Mouse (Mus musculus): ENCODE measurements around the gene Clstn3.
A peak's percentile ranks its signal among the peaks of the same experiment; 100 is the strongest.
"Not testable (repeated sequence)": the region's sequence is repeated elsewhere in the genome, so short reads cannot be mapped to it uniquely, and the experiment has no call there.

The Clstn3 gene

DNA sequence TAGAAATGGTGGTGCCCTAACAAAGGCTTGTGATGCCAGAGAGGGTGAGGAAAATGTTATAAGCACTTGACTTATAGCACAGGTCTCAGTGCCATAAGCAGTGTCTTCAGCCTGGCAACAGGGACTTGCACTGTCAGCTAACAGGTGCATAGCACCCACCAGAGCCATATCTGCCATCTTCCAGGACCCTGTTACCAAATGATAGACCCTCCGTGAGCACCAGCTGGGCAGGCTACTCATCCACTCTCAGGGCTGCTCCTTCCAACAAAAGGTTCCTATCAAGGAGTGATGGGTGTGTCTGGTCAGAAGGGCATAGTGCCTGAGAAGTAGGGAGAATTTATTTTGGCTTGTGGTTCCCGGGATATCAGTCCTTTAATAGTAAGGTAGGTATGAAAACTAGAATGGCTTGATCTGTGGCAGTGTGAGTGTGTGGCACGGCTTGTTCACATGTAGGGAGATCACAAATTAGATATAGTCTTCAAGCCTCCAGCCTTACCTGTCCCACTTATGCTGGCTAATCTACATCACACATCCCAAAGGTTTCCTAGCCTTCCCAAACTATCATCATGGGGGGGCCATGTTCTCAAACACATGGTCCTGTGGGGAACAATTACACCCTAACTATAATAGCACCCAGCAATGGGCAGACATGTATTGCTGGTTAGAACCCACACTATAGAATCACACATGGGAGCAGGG is 14.4 kb upstream of the Clstn3 start:
- DNase-seq: no peak

DNA sequence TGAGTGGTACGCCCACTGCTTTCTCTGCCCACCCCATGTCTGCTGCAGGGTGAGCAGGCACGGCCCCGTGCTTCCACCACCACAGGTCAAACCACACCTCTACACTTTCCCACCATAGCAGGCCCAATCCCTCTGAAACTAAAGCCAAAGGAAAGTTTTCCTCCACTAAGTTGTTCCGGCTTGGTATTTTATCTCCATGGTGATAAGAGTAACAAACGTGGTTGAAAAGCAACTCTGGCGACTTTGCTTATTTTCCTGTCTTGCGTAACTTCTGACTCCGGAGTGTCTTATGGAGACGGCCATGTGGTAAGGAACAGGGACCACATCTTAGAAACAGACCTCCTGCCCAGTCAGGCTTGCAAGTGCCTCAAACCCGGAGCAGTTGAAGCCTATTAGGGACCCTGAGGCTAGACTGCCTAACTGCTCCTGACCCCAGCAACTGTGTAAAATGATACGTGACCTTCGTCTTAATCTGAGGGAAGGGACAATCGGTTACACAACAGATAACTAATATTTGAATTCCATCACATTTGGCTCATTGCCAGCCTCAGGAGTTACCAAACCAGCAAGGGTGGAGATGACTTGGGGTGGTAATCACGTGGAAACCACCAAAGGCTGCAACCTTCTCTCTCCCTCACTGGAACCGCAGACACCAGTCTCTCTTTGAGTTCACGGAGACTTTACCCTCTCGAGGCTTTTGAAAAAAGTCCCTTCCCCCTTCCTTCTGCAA is 13.5 kb upstream of the Clstn3 start:
- DNase-seq: no peak

DNA sequence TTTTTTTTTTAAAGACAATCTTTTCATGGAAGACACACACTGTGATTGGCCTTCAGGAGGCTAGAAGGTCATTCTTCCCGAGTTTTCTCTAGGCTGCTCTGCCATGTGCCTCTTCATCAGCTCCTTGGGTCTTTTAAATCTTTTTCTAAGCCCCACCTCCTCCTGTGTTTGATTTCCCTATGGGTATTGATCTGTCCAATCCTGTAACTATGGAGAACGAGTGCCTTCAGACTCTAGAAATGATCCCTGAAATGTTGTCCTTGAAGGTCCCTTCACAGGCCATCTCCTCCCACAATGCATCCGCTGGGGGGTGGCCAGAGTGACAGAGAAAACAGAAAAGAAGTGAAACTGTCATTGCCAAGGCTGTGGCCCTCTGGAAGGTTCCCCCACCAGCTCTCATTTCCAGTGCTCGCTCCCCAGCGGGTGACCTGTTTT is 12.6 kb upstream of the Clstn3 start:
- no peak for DNase-seq

DNA sequence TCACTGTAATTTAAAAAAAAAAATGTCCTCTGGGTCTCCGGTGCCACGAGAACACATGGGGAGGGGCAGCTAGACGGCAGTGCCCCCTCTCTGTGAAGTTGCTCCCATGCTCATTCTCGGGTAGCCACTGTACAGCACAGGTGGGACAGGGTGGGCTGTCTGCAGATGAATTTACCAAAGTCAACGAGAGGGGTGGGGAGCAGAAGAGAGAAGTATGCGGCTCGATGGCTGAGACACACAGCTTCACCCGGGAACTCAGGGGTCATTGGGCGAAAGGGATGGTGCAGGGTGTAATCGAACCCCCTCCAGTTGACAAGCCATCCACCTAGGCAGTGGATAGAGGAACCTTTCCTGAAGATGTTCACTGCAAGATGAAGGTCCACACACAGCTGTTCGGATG is 12.2 kb upstream of the Clstn3 start:
- DNase-seq: no peak

DNA sequence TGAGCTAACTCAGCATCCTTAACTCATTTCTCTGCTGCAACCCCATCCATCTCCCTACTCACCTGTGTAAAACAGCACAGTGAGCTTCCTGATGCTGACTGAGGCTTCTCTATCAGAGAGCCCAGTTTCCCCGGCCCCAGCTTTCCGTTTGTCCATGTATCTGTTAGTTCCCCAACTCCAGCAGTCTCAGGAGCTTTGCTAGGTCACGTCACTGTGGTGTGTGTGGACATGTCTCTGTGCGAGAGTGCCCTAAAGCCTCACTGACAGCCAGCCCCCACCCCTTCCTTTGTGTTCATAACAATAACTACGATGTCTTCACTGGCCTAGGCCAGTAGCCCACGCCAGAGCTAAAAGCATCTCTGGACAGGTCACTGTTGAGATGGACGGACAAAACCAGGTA is 11.6 kb upstream of the Clstn3 start:
- no peak for DNase-seq

DNA sequence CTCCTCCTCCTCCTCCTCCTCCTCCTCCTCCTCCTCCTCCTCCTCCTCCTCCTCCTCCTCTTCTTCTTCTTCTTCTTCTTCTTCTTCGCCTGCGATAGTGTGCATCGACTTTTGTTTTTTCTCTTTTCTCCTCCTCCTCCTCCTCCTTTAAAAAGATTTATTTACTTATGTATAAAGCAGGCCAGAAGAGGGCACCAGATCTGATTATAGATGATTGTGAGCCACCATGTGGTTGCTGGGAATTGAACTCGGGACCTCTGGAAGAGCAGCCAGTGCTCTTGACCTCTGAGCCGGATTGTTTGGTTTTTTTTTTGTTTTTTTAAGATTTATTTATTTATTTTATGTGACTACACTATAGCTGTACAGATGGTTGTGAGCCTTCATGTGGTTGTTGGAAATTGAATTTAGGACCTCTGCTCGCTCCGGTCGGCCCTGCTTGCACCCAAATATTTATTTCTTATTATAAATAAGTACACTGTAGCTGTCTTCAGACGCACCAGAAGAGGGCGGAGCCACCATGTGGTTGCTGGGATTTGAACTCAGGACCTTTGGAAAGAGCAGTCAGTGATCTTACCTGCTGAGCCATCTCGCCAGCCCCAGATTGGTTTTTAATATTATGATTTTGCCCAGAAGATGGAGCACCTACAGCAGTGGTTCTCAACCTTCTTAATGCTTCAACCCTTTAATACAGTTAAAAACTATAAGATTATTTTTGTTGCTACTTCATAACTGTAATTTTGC is 10.9 kb upstream of the Clstn3 start:
- DNase-seq: not testable (repeated sequence)

DNA sequence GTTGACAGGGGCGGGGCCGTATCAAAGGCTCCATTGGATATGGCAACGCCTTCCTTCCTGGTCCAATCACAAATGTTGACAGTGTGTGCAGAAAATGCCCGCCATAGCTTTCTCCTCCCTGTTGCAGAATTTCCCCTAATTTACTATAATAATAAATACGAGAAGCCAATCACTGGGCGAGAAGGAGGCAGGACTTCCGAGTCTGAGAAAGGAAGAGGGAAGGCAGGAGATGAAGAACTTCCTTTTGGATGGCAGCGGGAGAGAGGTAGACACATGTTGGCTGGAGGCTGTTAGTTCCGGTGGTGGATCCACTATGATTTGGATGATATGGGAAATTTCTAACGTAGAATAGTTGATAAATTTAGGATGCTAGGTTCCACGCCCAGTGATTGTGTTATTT is 10.0 kb upstream of the Clstn3 start:
- no peak for DNase-seq

DNA sequence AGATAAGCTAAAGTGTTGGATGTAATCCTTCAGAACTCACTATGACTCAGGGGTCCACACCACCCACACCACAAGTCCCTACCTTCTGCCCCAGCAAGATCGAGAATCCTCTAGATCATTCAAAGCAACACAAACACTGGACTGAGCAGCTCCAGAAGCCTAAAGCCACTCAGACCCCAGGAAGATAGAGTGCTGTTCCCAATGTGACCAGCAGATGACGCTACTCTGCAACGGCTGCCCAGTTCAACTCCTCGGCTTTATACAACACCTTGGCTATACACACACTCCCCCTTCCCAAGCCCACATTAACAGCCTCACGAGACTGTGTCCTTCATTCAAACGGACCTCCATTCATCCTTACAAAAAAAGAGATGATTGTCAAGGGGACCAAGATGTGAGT is 8.2 kb upstream of the Clstn3 start:
- DNase-seq: peak; percentile 62 to 66

DNA sequence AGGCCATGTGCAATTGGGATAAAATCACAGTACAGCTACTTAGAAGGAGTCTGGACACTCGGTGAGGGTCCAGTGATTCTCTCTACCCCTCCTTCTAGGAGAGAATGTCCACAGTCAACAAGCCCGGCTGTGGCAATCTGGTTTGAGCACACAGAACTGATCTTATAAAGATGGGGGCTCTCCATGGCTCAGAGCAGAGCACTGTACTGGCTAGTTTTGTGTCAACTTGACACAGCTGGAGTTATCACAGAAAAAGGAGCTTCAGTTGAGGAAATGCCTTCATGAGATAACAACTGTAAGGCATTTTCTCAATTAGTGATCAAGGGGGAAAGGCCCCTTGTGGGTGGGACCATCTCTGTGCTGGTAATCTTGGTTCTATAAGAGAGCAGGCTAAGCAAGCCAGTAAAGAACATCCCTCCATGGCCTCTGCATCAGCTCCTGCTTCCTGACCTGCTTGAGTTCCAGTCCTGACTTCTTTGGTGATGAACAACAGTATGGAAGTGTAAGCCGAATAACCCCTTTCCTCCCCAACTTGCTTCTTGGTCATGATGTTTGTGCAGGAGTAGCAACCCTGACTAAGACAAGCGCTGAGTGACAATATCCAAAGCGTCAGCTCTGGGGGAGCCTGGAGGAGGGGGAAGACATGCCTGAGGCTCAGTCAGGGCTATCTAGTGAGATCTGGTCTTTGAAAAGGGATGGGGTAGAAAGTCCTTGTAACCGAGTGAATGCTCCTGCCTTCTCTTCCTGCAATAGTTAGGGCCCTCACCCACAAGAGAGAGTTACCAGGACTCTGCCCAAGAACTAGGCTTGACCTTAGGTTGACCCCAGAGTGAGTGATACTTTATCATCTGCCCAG is 7.4 kb upstream of the Clstn3 start:
- DNase-seq: not testable (repeated sequence)

DNA sequence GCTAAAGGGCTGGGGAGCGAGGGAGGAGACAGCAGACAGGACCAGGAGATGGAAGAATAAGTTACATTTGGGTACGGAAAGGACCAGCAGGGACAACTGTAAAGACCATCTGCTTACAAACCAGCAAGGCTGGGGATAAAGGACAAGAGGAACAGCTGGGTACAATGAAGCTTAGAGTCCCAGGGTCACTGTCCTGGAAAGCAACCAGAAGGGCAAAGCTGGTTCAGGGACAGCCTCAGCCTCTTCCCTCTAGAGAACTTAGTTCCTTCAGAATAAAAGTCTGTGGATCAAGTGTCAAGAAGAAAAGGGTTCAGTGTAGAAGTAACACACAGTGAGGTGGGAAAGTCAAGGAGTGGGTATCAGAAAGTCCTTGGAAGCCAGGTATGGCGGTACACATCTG is 6.5 kb upstream of the Clstn3 start:
- DNase-seq: no peak

DNA sequence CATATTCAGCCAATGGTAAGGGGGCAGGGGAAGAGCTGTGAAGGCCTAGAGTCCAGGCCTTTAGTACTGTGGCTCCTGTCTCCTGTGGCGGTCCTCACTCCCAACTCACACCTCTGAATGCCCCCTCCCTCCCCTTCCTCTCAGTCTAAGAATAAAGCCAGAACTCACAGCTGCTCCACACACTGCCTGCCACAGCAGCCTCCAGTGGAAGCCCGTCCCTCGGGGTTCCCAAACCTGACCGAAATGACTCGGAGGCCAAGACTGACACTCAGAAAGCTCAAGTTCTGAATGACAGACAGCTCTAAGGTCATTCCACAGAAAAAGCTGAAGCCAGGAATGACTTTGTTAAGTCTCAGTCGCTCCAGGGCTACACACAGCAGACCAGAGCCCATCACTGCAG is 1.1 kb upstream of the Clstn3 start:
- DNase-seq: no peak

DNA sequence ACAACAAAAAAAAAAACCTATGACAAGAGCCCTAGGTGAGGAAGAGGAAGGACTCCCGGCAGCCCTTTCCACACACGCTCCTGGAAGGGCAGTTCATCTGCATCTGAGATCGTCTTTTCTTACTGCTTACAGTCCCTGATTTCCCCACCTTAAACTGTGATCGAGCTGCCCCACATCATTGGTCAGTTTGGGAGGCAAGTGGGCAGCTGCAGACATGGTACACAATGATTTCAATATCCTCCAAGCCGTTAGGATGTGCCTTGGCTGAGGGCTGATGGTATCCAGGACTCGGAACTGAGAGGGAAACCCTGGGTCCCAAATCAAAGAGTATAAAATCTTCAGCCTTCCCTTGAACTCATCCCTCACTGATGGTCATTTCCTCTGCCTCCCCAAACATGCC is 705 bp upstream of the Clstn3 start:
- DNase-seq: no peak

DNA sequence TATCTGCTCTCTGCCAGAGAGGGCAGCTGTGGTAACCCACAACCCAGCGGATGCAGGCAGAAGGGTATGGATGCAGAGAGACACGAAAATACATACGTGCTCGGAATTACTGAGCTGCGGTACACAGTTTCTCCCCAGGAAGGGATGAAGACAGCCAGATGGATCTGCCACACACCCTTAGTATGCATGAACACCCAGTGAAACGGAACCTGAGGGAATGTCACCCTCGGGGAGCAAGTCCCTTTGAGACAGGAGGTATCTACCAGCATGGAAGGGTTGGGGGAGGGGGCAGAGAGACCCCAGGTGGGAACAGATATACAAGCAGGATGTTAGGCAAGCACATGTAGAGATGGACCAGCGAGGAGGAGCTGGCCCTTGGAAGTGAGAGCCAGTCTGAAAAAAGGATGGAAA is 708 bp downstream of the Clstn3 start:
- DNase-seq: no peak

DNA sequence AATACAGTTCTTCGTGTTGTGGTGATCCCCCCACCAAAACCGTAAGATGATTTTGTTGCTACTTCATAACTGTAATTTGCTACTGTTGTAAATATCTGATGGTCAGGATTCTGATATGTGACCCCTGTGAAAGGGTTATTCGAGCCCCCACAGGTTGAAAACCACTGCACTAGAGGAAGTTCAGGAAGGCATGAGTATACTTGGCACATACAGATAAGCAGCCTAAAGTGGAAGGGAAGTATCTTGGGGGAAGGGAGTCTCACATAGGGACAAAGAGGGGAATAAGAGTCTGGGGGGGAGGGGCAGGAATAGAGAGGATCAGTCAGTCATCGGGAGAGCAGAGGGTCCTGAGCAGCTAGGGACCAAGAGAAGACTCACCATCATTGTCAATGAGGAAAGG is 5.2 kb downstream of the Clstn3 start:
- no peak for DNase-seq

DNA sequence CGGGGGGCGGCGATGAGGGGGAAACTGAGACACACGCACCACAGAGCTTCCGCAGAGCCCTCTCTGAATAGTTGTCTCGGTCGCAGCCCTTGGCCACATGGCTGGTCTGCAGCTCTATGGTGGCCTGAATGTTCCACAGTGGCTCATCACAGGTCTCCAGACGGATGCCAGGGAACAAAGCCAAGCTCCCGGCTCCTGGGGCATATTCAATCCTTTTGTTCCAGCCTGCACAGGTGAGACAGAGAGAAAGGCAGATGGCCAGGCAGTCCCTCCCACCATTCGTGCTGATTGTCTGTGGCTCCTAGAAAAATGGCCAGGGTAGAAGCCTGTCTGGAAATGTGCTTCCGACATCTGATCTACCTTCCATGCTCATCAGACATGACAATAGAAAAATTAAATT is 6.1 kb downstream of the Clstn3 start:
- no peak for DNase-seq

DNA sequence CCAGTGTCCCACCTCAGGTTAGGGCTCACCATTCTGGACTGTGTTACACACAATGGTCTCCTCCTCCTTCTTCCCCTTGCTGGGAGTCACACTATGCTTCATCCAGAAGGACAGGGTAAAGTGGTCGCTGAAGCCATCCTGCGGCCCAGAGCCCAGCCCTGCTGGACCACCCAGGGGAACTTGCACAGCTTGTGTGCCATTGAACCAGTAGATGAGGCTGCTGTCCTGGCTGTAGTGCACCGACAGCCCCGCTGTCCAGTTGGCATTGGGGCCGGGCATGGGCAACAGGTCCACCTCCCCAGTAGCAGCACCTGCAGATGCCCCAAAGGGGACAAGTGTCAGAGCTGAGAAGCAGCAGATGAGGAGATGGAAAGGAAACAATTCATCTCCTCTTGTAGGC is 6.8 kb downstream of the Clstn3 start:
- DNase-seq: no peak

DNA sequence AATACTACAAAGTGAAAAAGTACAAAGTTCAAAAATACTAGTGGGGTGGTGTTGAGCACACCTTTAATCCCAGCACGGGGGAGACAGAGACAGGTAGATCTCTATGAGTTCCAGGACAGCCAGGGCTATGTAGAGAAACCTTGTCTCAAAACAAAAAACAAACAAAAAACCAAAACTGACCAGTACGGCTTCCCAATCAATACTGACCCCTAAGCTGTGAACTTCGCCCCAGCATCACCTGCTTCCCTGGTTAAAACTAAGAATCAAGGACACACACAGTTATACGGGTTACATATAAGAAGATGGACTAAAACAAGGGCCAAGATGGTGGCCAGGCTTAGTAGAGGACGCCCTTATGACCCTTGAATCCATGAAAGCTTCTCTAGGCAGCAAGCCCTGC is 8.4 kb downstream of the Clstn3 start:
- DNase-seq: no peak

DNA sequence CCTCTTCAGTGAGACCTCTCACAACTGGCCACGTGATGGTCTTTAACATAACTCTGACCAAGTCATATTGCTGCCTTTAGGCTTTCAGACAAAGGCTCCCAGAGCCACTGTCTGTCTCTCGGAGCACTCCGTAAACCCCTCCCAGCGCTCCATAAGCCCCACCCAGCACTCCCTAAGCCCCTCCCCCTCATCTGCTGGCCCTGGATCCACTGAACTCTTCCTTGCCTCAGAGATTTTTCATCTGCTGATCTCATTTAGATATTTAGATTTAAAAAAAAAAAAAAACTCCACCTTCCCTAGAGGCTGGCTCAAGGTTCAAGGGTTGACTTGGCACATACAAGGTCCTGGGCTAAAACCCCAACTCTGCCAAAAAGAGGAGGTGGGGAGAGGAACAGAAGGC is 10.8 kb downstream of the Clstn3 start:
- DNase-seq: no peak

DNA sequence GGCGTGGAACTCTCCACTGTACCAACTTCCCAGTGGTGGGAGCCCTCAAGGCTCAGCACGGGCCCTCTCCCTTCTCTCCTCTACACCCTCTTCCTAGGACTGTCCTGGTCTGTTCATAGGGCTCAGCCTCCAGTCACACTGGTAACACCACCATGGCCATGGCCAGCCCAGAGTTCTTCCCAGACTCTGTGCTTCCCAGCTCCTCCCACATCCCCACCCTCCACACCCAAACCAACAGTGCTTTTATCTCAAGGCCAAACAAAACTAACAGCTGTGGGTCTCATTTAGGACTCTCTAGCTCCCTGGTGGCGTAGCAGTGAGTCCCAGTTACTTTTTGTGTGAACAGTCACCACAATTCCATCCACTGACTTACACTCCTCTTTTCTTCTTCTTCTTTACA is 12.6 kb downstream of the Clstn3 start:
- no peak for DNase-seq

DNA sequence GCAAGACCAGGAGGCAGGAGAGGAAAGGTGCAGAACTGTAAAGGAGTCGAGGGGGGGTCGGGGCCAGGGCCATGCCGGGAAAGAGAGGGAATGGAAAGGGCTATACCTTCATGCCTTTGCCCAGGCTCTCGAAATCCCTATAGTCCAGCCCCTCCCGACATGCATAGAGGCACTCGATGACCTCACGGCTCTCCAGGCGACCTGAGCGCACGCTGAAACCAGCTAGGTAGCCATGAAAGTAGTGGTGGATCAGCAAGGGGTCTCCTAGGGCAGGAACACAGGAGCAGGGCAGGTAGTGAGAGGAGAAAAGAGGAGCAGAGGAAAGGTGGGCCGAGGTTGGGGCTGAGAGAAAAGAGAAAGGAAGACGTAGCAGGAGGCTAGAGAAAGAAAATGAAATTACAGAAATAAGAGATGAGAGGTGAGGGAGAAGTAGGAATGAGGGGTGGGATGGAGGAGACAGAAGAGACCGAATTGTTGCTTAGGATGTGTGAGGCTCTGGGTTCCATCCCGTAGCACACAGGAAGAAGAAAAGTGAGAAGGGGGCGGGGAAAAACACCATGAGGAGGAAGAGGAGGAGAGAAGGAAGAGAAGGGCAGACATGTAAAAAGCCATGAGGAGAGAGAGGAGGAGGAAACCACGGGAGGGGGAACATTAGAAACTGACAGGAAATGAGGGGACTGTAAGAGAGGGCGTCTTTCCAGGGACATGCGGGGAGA is 14.8 kb downstream of the Clstn3 start:
- DNase-seq: no peak

DNA sequence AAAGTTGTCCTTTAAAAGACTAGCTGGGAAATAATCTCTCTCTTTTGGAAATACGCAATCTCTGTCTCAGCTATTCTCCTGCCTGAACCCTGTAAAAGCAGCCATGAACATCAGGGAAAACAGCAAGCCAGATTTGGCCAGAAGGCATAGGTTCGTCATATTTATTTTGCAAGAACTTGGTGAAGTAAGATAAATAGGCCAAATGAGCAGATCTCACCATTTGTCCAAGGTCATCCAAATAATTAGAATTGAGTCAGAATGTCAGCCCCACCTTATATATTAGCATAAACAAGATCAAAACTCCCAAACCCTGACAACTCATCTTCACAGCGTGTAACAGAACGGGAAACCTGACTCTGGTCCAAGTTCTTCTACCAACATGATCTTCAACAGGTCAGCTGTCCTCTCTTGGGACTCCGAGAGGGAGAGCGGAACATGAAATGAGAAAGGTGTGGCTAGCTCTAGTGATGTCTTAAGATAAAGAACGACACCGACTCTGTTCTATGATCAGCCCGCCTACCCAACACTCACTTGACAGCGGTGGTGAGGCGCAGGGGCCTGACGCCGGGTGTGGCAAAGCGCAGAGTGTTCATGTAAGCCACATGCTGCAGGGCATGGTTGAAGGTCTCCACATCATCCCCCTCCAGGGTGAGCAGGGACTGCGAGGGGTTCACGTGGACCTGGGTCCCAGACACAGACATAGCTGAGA is 15.5 kb downstream of the Clstn3 start:
- no peak for DNase-seq

All from B cell, adult 2 months (primary cell).